Comparison of ENCODE assay signal across 17 mouse cellular contexts in the genomic region with DNA sequence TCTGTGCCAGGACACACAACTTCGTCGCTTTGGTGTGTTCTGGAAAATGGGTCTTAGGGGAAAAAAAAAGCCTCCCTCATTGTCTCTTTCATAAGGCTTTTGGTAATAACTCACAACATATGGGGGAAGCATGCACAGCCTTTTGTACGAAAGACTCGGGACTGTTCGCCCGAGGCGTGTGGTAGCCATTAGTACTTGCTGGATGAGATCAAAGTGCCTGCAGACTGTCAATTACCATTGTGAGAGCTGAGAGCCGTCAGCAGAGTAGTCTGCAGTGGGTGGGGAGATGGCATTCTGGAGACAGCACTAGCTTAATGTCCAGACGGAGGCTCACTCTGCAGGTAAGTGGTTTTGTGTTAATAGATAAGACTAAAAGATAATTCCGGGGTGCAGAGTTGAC.
A peak's percentile ranks its signal among the peaks of the same experiment; 100 is the strongest.
DNase-seq lines count a peak whose midpoint lies in the region; ATAC-seq and TF ChIP-seq lines count a peak whose summit lies in the region.
"Had no signal": no experiment of that assay in that cellular context is flagged by ENCODE, and none has a peak within 500 bp of the region (broad histone marks: within the 10 kb centered on the region; RNA-seq: fewer than 3 reads in every experiment).

No protein-coding gene starts in this region.

- no peaks in the 10 kb centered on the region for H3K27me3 ChIP-seq in forebrain, embryonic 14.5 days (replicated peaks; ENCODE audit: control insufficient read depth, insufficient read depth, low read length)
- H3K27me3 ChIP-seq in forebrain, embryonic 13.5 days, result no peaks in the 10 kb centered on the region
- H3K27me3 ChIP-seq in intestine, embryonic 15.5 days (replicated peaks), result no peaks in the 10 kb centered on the region
- no peaks in the 10 kb centered on the region for H3K27me3 ChIP-seq in intestine, postnatal 0 days (replicated peaks; ENCODE audit: control insufficient read depth, insufficient read depth, low read length)
- no peaks in the 10 kb centered on the region for H3K27me3 ChIP-seq in limb, embryonic 12.5 days
- H3K27me3 ChIP-seq in liver, embryonic 11.5 days (replicated peaks; ENCODE audit: control insufficient read depth, insufficient read depth, low read length), result no peaks in the 10 kb centered on the region
- H3K27me3 ChIP-seq: embryonic facial prominence, embryonic 15.5 days; hindbrain, embryonic 15.5 days; lung, embryonic 15.5 days had no signal

- no peak overlapping the region for H3K4me3 ChIP-seq in forebrain, embryonic 14.5 days (ENCODE audit: low read depth, low read length)
- H3K4me3 ChIP-seq in forebrain, embryonic 13.5 days, result no peak overlapping the region
- no peak overlapping the region for H3K4me3 ChIP-seq in intestine, embryonic 15.5 days (replicated peaks)
- no peak overlapping the region for H3K4me3 ChIP-seq in intestine, postnatal 0 days (ENCODE audit: low read depth, low read length)
- no peak overlapping the region for H3K4me3 ChIP-seq in limb, embryonic 12.5 days (replicated peaks)
- H3K4me3 ChIP-seq in liver, embryonic 11.5 days (ENCODE audit: low read depth, low read length), result no peak overlapping the region
- H3K4me3 ChIP-seq: embryonic facial prominence, embryonic 15.5 days; hindbrain, embryonic 15.5 days; left cerebral cortex, adult 2 months; lung, embryonic 15.5 days had no signal

- ATAC-seq in forebrain, embryonic 14.5 days, result no peak
- ATAC-seq in forebrain, embryonic 13.5 days, result no peak
- no peak for ATAC-seq in intestine, embryonic 15.5 days
- no peak for ATAC-seq in intestine, postnatal 0 days
- ATAC-seq in limb, embryonic 12.5 days (ENCODE audit: insufficient number of reproducible peaks, insufficient read depth, low FRiP score, low TSS enrichment, low read depth), result peak; percentile 30; the same call in 1 of the 2 replicates
- ATAC-seq in liver, embryonic 11.5 days (replicated peaks; ENCODE audit: low FRiP score), result no peak

- no peaks in the 10 kb centered on the region for H3K36me3 ChIP-seq in forebrain, embryonic 14.5 days (ENCODE audit: control insufficient read depth, insufficient read depth, low read length)
- H3K36me3 ChIP-seq in forebrain, embryonic 13.5 days (ENCODE audit: poor library complexity, severe bottlenecking), result no peaks in the 10 kb centered on the region
- H3K36me3 ChIP-seq in intestine, embryonic 15.5 days, result no peaks in the 10 kb centered on the region
- peaks cover 10% of the 10 kb centered on the region; the same call in 1 of the 2 replicates for H3K36me3 ChIP-seq in intestine, postnatal 0 days (ENCODE audit: control insufficient read depth, insufficient read depth)
- H3K36me3 ChIP-seq in limb, embryonic 12.5 days, result no peaks in the 10 kb centered on the region; the same call in 1 of the 2 replicates
- H3K36me3 ChIP-seq in liver, embryonic 11.5 days (ENCODE audit: control insufficient read depth, insufficient read depth, low read length), result no peaks in the 10 kb centered on the region
- H3K36me3 ChIP-seq: embryonic facial prominence, embryonic 15.5 days; hindbrain, embryonic 15.5 days; lung, embryonic 15.5 days had no signal

- 16% methylated on average over 10 of the region's 10 CpGs for WGBS in forebrain, embryonic 14.5 days
- 18% methylated on average over 10 of the region's 10 CpGs for WGBS in forebrain, embryonic 13.5 days
- WGBS in intestine, embryonic 15.5 days, result 43% methylated on average over 10 of the region's 10 CpGs
- 38% methylated on average over 10 of the region's 10 CpGs for whole genome bisulfite sequencing in intestine, postnatal 0 days
- WGBS in limb, embryonic 12.5 days, result 13% methylated on average over 10 of the region's 10 CpGs
- 55% methylated on average over 10 of the region's 10 CpGs for WGBS in liver, embryonic 11.5 days

- H3K4me2 ChIP-seq in forebrain, embryonic 14.5 days (ENCODE audit: low read length), result no peak overlapping the region
- H3K4me2 ChIP-seq in forebrain, embryonic 13.5 days, result no peak overlapping the region
- H3K4me2 ChIP-seq in intestine, embryonic 15.5 days (replicated peaks), result no peak overlapping the region
- H3K4me2 ChIP-seq in intestine, postnatal 0 days (replicated peaks; ENCODE audit: low read depth), result no peak overlapping the region
- H3K4me2 ChIP-seq in limb, embryonic 12.5 days, result no peak overlapping the region; the same call in 1 of the 2 replicates
- H3K4me2 ChIP-seq in liver, embryonic 11.5 days, result no peak overlapping the region
- H3K4me2 ChIP-seq: embryonic facial prominence, embryonic 15.5 days; hindbrain, embryonic 15.5 days; lung, embryonic 15.5 days had no signal

- peak; percentile 54 for DNase-seq in forebrain, embryonic 14.5 days (ENCODE audit: low spot score)
- DNase-seq in embryo, embryonic 10 days (ENCODE audit: low spot score), result peak; percentile 82
- no peak for DNase-seq in liver, embryonic 11.5 days (ENCODE audit: low spot score)
- DNase-seq in left cerebral cortex, adult 11 months (ENCODE audit: low spot score), result no peak
- DNase-seq: adrenal gland, adult 8-10 months; cerebellum, adult 9-11 months; kidney, adult 9 months; right cerebral cortex, postnatal 4 days; thymus, postnatal 25 days had no signal

- TF ChIP-seq CTCF in intestine, postnatal 0 days (IDR thresholded peaks at IDR 0.05; ENCODE audit: low read depth), result no peak

- no peak overlapping the region for H3K27ac ChIP-seq in forebrain, embryonic 14.5 days (ENCODE audit: low read depth, low read length)
- no peak overlapping the region for H3K27ac ChIP-seq in forebrain, embryonic 13.5 days
- peak overlapping the region; percentile 71 for H3K27ac ChIP-seq in intestine, embryonic 15.5 days
- H3K27ac ChIP-seq in intestine, postnatal 0 days (ENCODE audit: low read depth, low read length), result no peak overlapping the region
- H3K27ac ChIP-seq in limb, embryonic 12.5 days, result no peak overlapping the region
- no peak overlapping the region for H3K27ac ChIP-seq in liver, embryonic 11.5 days (ENCODE audit: low read depth, low read length)
- H3K27ac ChIP-seq: embryonic facial prominence, embryonic 15.5 days; hindbrain, embryonic 15.5 days; left cerebral cortex, adult 2 months had no signal

- no peaks in the 10 kb centered on the region for H3K9me3 ChIP-seq in forebrain, embryonic 14.5 days (replicated peaks; ENCODE audit: control insufficient read depth, low read length)
- no peaks in the 10 kb centered on the region for H3K9me3 ChIP-seq in forebrain, embryonic 13.5 days (replicated peaks)
- no peaks in the 10 kb centered on the region for H3K9me3 ChIP-seq in intestine, embryonic 15.5 days
- H3K9me3 ChIP-seq in intestine, postnatal 0 days (ENCODE audit: control insufficient read depth), result no peaks in the 10 kb centered on the region
- H3K9me3 ChIP-seq in limb, embryonic 12.5 days, result no peaks in the 10 kb centered on the region
- no peaks in the 10 kb centered on the region for H3K9me3 ChIP-seq in liver, embryonic 11.5 days (ENCODE audit: control insufficient read depth, low read length)
- H3K9me3 ChIP-seq: embryonic facial prominence, embryonic 15.5 days; hindbrain, embryonic 15.5 days; lung, embryonic 15.5 days had no signal

- peaks cover 18% of the 10 kb centered on the region for H3K4me1 ChIP-seq in forebrain, embryonic 14.5 days (ENCODE audit: control insufficient read depth, insufficient read depth, low read length)
- peaks cover 44% of the 10 kb centered on the region for H3K4me1 ChIP-seq in forebrain, embryonic 13.5 days
- peaks cover 43% of the 10 kb centered on the region for H3K4me1 ChIP-seq in intestine, embryonic 15.5 days (replicated peaks)
- H3K4me1 ChIP-seq in intestine, postnatal 0 days (replicated peaks; ENCODE audit: control insufficient read depth, insufficient read depth, low read length), result peaks cover 12% of the 10 kb centered on the region
- peaks cover 33% of the 10 kb centered on the region for H3K4me1 ChIP-seq in limb, embryonic 12.5 days (replicated peaks)
- peaks cover 4% of the 10 kb centered on the region; the same call in 1 of the 2 replicates for H3K4me1 ChIP-seq in liver, embryonic 11.5 days (replicated peaks; ENCODE audit: control insufficient read depth, insufficient read depth, low read length)

- no peak overlapping the region for H3K9ac ChIP-seq in forebrain, embryonic 14.5 days (ENCODE audit: low read length)
- no peak overlapping the region for H3K9ac ChIP-seq in forebrain, embryonic 13.5 days
- no peak overlapping the region for H3K9ac ChIP-seq in intestine, embryonic 15.5 days
- no peak overlapping the region for H3K9ac ChIP-seq in intestine, postnatal 0 days (ENCODE audit: low read depth, low read length)
- no peak overlapping the region for H3K9ac ChIP-seq in limb, embryonic 12.5 days (replicated peaks)
- no peak overlapping the region for H3K9ac ChIP-seq in liver, embryonic 11.5 days (ENCODE audit: low read depth, low read length)
- H3K9ac ChIP-seq: embryonic facial prominence, embryonic 15.5 days; hindbrain, embryonic 15.5 days; lung, embryonic 15.5 days had no signal

Comparison
In these comparisons a context has a peak if more than half of its experiments do, and no peak if none do; other contexts are left out.
1. DNase-seq: peak in forebrain, embryonic 14.5 days (single experiment) and embryo, embryonic 10 days (single experiment); none in liver, embryonic 11.5 days (single experiment) and left cerebral cortex, adult 11 months (single experiment).